Mouse (Mus musculus): ENCODE measurements around the gene Ttll7.

DNA sequence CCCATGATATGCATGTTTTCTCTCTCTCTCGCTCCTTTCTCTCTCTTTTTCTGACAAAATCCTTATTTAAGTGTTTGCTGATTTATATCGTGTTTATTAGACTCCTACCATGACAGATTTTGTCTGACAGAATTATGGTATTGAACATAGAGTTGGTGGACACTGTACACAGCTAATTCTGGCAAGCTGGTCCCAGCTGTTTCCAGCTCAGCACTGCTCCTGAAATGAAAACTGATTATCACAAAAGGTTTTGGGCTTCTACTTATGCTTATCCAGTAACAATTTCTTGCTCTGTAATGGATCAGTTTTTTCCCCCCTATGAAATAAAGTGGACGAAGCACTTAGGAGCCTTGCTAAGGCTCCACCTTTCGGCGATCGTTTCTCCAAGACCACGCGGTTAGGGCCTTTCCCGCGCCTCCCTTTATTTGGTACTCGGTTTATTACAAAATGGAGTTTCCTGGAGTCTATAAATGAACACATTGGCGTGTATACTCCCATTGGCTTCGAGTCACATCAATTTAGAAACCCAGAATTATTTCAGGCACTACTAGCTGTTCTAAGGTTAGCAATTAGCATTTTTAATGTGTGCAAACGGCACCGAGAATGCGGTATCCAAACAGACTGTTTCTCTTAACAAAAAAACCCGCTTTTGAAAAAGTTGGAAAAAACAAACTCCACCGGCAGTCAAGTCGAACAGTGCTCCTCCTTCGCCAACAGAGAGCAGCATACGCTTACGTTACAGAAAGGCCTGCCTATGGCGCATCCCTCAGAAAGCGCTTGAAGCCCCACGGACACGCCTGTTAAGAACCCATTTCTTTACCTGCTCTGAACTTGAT lies 141.9 kb downstream of the Ttll7 start:
- TF ChIP-seq CTCF (IDR thresholded peaks at IDR 0.05; ENCODE audit: extremely low read depth, insufficient read depth, insufficient read length, insufficient replicate concordance) (no peak), POLR2A (IDR thresholded peaks at IDR 0.05; ENCODE audit: low read depth, low read length) (no peak)
